Mouse (Mus musculus) thymus, postnatal 25 days (tissue): Measurements from ENCODE around the gene Cox14.
"Not testable (repeated sequence)": the region's sequence is repeated elsewhere in the genome, so short reads cannot be mapped to it uniquely, and the experiment has no call there.

ENCODE experiments used
- DNase-seq: peaks from one replicate; pipeline ENCODE4 v3.0.0; 2022

Gene Cox14

DNA sequence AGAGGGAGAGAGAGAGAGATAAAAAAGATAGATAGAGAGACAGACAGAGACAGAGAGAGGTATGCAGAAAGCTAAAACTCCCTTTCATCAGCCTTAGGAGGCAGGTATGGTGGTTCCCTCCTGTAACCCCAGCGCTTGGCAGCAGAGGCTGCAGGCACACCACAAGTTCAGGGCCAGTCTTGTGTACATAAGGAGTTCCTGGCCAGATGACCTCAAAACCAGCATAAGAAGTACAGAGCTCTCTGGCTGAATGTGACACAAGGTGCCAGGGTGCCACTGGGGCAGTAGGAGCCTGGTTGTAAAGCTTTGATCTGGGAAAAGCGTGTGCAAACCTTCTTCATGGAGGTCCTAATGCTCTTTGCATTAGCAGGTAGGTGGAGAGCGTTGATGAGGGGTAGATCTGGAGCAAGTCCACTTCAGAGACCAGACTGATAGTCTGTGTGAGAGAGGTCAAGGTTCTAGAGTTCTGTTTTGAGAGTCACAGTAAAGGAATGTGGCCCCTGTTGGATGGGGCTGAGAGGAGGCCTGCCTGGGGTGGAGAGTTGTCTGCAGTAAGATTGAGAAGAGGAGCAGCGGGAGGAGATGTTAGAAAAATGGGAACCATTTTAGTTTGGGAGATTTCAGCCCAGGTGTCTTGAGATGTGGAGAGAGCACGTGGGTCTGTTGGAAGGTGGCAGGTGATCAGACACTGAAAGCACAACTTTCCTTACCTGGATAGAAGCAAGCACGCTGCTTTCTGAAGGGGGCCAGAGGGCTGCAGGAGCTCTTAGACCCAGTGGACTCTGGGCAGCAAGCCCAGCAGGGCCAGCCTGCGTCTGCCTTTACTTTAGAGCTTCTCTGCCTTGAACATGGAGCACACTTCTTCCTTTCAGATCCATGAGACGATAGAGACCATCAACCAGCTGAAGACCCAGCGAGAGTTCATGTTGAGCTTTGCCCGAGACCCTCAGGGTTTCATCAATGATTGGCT, 14.9 kb upstream of the Cox14 start:
- DNase-seq: no peak

DNA sequence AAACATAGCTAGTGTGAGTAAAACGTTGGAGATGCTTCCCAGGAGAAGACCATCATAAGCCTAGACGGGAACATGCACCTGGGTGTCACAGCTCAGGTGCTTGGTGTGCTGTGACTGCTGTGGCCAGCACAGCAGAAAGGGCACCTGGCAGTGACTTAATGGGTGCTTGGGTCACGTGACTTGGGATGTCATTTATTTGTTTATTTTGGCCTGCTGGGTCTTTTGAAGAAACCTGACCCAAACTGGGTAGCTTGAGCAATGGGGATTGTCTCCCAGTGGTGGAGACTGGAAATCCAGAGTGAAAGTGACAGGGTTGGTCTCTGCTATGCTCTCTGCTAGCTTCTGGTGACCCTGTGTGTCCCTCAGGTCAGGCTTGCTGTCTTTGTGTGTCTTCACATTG, 13.9 kb upstream of the Cox14 start:
- DNase-seq: no peak

DNA sequence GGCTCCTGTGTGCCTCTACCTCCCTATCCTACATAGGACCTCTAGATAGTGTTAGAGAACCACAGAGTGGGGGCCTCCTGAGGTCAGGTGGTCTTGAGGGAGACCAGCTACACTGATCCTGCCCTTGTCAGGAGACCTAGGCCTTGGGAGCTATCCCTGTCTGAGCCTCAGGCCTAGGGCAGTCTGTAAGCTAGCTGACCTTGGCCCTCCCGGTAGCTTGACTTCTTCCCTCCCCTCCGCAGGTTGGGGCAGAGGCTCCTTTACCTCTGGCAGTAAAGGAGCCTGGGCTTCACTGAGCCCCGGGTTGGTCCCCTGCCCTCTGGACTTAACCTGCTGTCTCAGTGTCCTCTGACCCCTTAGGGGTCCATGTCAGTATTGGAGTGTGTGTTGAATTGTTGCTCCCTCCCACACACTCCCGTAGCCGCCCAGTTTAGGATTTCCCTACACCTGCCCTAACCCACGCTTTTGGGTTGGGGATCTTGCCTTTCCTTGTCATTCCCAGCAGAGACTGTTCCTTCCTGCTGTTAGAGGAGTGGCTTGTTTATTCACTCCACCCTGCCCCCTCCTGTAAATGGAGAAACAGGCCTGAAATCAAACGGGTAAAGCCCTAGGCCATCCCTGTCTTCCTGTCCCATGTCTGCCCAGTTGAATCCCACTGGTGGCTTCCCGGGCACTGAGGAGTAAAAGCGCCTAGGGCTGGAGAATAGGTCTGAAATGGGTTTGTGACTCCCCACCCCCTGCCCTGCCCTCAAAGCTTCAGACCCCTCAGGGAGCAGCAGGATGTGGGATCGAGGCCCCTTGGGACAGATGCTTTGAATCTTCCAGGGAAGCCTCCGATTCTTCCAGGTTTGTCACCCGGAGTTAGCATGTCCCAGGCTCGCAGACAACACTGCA, 12.5 kb upstream of the Cox14 start:
- DNase-seq: no peak

DNA sequence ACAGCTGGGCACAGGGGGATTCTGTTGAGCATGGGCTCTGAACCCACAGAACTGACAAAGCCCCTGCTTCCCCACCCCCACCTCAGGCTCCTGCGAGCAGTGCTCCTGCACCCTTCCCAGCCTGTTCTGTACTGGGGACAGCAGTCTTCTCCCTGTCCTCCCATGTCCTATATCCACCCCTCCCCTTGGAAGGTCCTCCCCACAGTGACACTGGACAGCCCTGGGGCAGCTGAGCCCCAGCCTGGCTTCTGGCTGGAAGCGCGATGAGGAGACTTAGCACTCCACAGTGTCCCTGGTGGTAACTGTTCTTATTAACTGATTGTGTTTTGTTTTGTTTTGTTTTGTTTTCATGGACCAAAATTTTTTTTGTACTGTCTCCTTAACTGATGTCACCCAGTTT, 11.8 kb upstream of the Cox14 start:
- DNase-seq: no peak

DNA sequence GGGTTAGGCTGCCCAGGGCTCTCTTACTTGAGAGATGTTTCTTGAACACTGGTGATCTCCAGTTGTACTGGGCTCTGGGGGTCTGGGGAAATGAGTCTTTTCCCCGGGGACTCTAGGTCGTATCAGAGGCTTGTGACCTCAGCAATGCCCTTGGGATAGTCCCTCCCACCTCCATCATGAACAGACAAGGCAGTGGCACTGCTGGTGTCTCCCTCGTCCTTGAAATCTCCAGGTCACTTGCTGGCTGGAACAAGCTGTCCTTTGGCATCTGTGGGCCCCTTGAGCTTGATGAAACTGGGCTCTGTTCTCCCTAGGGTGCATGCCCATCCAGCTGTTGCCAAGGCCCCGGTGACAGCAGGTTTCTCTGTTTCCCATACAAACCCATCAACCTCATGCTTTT, 11.2 kb upstream of the Cox14 start:
- no peak for DNase-seq

DNA sequence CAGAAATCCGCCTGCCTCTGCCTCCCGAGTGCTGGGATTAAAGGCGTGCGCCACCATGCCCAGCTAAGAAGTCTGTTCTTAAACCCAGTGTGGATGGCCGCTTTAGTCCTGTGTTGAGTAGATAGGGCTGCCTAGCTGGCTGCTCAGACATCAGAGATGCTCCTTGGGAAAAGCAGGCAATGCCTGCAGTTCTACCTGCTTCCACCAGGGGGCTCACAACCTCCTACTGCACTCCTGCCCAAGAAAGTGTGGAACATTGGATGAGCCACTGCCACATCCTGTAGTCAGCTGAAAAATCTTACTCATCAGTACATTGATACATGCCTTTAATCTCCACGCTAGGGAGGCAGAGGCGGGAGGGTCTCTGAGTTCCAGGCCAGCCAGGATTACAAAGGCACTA, 10.6 kb upstream of the Cox14 start:
- peak; percentile 71 for DNase-seq

DNA sequence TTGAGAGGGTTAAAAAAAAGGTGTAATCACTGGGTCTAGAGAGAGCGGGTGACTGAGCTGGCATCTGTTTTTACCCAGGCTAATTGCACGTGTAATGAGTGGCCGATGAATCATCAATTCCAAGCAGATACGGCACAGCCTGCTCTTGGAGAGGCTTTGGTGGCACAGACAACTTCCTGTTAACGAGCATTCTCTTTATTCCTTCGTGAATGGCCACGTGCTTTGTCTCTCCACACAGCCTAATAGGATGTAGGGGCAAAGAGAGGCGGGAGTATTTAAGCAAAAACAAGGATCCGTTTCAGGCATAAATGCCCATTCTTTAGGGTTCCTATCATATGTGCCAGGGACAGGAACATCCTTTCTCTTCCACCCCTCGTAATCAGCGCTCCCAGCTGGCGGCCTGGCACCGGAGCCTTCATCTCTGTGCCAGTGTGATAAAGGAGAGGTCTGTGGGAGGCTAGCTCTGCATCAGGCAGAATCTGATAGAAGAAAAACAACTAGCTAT, 10.0 kb upstream of the Cox14 start:
- DNase-seq: no peak

DNA sequence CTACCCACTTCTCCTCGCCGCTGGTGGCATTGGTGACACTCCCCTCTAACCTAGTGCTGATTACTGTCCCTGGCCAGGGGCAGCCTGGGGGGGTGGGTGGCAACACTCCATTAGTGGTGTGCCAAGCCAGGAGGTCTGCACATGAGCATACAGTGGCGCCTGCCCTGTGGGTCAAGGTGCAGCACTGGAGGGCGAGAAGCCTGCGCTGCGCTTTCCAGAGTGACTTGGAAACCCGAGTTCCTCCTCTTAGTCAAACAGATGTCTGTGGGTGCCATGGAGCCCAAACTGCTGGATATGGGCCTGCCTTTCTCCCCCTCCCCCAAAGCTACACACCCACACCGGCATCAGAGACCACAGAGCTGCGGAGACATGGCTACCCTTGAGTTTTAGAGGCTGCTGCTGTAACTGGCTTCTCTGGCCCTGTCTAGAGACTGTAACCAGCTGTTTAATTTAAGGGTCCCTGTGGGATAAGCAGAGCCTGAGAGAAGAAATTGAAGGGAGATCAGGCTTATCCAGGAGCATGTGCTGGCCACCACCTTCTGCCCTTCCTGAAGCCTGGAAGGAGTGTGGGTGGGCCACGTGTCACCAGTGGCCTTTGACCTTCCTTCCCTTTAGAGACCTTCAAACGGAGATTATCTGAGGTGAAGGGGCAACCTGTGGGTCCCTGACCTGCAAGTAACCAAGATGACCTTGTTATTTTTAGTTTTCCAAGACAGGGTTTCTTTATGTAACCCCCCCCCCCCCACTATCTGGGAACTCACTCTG, 9.3 kb upstream of the Cox14 start:
- no peak for DNase-seq

DNA sequence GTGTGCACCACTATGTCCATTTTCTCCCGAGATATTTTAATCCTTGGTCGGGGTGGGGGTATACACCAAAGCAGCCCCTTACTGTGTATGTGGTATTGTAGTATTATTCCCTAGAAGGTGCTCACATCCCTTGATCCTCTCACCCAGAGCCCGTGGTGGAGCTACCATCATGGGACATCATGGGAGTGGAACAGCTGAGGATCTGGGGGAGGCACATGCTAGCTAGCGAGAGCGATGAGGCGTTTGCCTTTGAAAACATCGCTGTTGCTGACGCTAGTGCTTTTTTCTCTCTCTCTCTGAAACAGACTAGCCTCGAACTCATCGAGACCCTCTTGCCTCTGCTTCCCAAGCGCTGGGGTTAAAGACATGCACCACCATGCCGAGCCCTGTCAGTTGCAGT, 8.6 kb upstream of the Cox14 start:
- no peak for DNase-seq

DNA sequence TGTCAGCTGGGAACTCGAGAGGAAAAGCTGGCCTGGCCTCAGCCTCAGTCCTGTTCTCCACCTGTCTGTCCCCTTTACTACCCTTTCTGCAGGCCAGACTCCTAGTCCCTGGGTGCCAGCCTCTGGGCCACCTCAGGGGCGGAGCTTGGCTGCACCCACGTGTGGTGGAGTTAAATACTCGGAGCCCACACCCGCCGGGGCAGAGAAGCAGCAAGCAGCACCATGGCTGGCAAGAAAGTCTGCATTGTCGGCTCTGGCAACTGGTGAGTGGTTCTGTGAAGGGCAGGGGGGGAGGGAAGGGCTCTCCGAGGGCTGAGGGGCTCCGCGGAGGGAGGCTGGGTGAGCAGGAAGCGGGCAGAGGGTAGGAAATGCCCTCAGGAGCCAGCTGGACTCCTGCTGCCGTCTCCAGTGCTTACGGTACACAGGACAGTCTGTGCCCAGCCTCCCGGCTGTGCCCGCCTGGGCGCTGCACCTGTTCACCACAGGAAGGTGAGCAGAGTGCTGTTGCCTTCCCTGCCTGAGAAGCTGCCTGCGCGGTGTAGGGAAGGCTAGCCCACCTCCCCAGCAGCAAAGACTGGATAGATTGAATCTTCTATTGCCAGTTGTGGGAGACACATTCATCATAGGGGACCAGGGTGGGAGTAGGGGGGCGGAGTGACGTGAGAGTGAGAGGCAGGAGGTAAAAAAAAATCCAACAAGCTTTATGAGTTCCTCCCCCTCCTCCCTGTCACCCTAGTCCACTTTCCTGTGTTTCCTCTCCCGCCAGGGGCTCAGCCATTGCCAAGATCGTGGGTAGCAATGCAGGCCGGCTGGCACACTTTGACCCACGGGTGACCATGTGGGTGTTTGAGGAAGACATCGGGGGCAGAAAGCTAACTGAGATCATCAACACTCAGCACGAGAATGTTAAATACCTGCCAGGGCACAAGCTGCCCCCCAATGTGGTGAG, 7.8 kb upstream of the Cox14 start, which contains the start of gene Gpd1:
Gpd1 (plus strand) TSS at position 130 of the 949 bp plus-strand sequence.
- no peak for DNase-seq

DNA sequence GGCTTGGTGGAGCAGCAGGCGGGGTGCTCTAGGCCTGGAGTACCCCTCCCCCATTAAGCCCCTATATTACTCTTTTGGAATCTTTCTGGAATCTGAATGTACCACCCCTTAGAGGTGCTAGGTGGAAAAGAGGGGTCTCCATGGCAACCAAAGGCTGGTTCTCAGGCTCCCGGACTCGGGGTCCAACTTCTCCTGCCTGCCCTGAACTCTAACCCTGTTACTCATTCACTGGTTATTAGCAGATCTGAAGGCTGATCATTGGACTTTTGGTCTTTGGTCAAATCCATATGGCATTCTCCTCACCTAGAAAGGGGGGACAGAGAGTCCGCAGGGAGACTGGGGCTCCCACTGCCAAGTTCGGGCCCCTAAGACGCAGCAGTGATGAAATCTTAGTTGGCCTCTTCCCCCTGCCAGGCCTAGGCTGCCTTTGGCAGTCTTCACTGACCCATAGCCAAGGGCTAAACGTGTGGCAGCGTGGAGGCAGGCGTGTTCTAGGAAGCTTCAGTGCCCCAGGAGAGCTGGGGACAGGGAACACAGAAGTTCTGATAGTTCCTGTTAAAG, 6.9 kb upstream of the Cox14 start:
- no peak for DNase-seq

DNA sequence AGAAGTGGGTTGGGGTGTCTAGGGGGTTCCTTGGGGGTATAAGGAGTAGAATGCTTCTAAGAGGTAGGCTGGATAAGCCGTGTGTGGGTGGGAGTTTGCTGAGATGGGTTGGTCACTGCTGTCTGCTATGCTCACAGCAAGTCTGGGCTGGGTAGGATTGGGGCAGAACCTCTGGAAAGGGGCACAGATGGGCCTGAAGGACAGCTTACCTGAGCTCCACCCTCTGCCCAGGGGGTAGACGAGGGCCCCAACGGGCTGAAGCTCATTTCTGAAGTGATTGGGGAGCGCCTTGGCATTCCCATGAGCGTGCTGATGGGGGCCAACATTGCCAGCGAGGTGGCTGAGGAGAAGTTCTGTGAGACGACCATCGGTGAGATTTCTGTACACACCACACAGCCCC, 5.6 kb upstream of the Cox14 start:
- DNase-seq: no peak

DNA sequence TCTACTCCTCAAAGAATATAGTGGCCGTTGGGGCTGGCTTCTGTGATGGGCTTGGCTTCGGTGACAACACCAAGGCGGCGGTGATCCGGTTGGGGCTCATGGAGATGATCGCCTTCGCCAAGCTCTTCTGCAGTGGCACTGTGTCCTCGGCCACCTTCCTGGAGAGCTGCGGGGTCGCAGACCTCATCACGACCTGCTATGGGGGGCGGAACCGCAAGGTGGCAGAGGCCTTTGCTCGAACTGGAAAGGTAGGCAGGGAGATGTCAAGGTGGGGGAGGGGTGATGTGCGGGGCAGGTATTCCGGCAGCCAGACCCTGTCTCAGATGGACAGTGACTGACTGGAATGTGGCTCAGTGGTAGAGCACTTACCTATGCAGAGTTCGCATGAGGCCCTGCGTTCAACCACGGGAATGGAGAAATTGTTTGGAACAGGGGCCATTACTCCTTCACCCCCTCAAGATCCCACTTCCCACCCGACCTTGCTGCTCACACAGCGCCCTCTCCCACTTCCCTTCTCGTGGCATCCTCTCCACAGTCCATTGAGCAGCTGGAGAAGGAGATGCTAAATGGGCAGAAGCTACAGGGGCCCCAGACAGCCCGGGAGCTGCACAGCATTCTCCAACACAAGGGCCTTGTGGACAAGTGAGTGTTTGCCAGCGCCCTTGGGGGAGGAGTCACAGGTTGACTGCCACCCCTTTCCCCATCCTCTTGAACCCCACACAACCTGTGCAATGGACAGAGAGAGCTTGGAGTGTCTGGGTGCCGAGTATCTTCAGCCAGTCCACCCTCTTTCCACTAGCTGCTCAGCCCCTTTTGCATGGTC, 3.3 kb upstream of the Cox14 start:
- no peak for DNase-seq

DNA sequence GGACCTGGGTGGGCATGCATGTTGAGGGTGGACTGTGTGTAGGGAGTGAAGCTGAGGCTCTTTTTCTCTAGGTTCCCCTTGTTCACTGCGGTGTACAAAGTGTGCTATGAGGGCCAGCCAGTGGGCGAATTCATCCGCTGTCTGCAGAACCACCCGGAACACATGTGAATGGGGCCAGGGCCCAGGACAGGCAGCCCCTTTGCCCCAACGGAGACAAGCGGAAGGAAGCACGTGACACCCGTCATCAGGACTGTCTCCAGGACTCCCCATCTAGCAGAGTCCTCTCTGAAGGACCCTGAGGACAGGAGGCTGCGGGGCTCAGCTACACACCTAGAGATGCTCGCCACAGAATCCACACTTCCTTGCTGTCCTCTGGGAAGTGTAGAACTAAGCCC, 2.3 kb upstream of the Cox14 start:
- no peak for DNase-seq

DNA sequence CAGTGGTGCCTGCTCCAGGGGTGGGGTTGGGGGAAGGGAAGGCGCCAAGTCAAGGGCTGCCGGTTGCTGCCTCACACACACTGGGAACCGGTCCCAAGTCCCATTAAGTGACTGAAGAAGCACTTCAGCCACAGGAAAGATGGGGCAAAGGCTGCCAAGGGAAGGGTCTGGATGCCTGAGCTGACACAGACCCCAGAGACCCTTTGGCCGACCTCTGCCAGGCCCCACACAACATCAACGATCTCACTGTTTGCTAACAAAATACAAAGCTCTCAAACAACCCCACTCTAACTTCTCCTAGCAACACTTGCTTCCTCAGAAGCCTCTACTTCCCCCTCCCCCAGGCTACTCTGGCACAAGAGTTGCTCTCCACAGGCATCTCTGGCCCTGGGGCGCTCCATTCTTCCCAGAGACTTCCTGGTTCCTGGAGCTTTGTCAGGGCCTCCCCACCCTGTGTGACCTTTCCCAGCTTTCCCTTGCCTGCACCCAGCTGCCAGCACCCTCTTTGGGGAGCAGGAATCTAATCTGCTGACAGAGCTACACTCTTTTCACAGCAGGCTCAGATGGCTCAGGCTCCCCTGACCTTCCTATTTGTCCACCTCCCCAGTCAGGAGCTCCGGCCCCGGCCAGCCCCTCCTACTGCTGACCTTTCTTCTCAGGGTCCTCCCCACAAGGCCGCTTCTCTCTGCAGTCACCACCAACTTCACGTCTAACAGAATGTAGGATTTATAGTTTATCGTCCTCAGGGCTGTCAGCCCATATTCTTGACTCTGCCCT, 1.7 kb upstream of the Cox14 start:
- no peak for DNase-seq

DNA sequence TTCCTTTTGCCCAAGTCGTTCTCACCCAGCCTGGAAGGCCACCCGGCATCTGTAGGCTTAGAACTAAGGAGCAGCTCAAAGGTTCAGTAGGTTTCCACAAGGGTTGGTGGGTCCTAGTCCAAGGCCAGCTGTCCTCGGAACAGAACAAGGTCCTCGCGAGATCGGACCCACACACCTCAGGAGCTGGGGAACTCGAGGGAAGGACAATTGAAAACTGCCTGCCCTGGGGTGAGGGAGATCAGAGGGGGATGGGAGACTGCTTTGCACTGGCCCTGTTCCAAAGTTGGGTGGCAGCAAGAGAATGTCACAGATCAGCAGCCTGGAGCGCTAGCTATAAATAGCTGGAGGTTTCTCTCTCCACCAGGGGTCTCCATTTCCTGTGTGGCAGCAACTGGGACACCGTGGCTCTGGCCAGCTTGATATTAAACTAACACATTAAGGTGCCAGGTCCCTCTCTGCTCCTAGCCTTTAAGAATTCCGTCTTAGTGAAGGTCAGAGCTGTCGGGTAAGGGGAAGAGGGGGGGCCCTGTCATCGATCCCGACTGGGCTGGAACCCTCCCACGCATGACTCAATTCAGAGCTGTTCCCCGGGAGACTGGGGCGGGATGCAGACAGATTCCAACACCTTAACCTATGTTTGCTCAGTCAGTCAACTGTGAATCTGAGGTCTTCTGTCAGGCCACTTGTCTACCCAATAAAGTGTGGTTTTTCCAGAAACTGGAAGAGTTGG, 961 bp upstream of the Cox14 start:
- peak; percentile 59 for DNase-seq

DNA sequence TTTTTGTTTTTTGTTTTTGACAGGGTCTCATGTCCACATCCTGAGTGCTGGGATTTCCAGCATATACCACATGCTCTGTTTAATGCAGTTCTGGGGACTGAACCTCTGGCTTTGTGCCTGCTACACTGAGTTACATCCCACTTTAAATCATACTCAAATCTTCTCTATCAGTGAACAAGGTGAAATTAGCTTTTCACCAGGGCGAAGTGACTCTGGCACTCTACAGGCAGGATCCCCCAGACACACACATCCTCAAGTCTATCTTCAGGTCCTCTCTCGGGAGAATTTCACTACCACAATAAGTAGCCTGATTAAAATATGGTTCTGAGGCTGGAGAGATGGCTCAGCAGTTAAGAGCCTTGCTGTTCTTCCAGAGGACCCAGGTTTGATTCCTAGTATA, 1.1 kb downstream of the Cox14 start:
- no peak for DNase-seq

DNA sequence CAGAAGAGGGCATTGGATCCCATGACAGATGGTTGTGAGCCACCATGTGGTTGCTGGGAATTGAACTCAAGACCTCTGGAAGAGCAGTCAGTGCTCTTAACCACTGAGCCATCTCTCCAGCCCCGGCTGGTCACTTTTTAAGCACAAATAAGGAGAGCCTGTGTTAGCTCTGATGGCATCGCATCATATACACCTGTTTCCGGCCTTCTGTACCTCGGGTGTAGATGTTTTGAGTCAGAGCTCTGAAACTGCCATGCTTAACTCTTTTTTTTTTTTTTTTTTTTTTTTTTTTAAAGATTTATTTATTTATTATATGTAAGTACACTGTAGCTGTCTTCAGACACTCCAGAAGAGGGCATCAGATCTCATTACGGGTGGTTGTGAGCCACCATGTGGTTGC, 1.6 kb downstream of the Cox14 start:
- DNase-seq: not testable (repeated sequence)

DNA sequence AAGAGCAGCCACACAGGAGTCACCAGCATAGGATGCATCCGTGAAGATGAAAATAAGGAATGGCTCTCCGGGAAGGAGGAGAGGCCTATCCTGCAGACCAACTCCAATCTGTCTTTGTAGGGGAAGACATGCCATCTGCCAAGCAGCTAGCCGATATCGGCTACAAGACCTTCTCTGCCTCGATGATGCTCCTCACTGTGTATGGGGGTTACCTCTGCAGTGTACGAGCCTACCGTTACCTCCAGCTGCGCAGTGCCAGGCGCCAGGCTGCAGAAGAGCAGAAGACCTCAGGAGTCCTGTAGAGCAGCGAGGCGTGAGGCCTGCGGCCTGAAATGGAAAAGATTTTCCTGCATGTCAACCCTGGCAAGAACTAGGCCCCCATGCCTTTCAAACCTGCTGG, 2.1 kb downstream of the Cox14 start:
- no peak for DNase-seq
